Mouse (Mus musculus) retina, adult 2 months (tissue): ENCODE results near the gene Entpd7.

Experiments
- DNase-seq: peaks from one replicate; pipeline ENCODE4 v3.0.0-alpha.2; 2012; ENCODE audit warnings: low read depth, low spot score

The Entpd7 gene

GRCm38 (mm10) chr19:43689419-43690246, at the start of gene Entpd7:
Entpd7 (plus strand) TSS chr19:43689672.
- peak; percentile 85 for DNase-seq

GRCm38 (mm10) chr19:43641833-43642232, 47.6 kb upstream of the Entpd7 start:
- no peak for DNase-seq

GRCm38 (mm10) chr19:43642843-43643242, 46.6 kb upstream of the Entpd7 start:
- no peak for DNase-seq

- DNase-seq, result no peak
Measured at GRCm38 (mm10) chr19:43645508-43645907, 44.0 kb upstream of the Entpd7 start.

- no peak for DNase-seq
Measured at GRCm38 (mm10) chr19:43646852-43647251, 42.6 kb upstream of the Entpd7 start.

- DNase-seq, result no peak
Measured at GRCm38 (mm10) chr19:43647261-43647660, 42.2 kb upstream of the Entpd7 start.

- DNase-seq, result no peak
Measured at GRCm38 (mm10) chr19:43648343-43648742, 41.1 kb upstream of the Entpd7 start.

GRCm38 (mm10) chr19:43651241-43651785, 38.2 kb upstream of the Entpd7 start:
- no peak for DNase-seq

- DNase-seq, result no peak
Measured at GRCm38 (mm10) chr19:43655735-43656492, 33.6 kb upstream of the Entpd7 start.

GRCm38 (mm10) chr19:43659632-43660031, 29.8 kb upstream of the Entpd7 start:
- DNase-seq, result no peak

GRCm38 (mm10) chr19:43660774-43661173, 28.7 kb upstream of the Entpd7 start:
- DNase-seq, result no peak

- DNase-seq, result no peak
Measured at GRCm38 (mm10) chr19:43662176-43662967, 27.1 kb upstream of the Entpd7 start.

- DNase-seq, result no peak
Measured at GRCm38 (mm10) chr19:43663471-43663870, 26.0 kb upstream of the Entpd7 start.

GRCm38 (mm10) chr19:43665441-43666048, 23.9 kb upstream of the Entpd7 start:
- DNase-seq, result no peak

GRCm38 (mm10) chr19:43666661-43667429, 22.6 kb upstream of the Entpd7 start:
- DNase-seq, result no peak

- DNase-seq, result no peak
Measured at GRCm38 (mm10) chr19:43667430-43667809, 22.1 kb upstream of the Entpd7 start.

- DNase-seq, result no peak
Measured at GRCm38 (mm10) chr19:43669136-43669759, 20.2 kb upstream of the Entpd7 start.

GRCm38 (mm10) chr19:43671054-43671453, 18.4 kb upstream of the Entpd7 start:
- DNase-seq, result no peak

- DNase-seq, result no peak
Measured at GRCm38 (mm10) chr19:43673513-43674315, 15.8 kb upstream of the Entpd7 start.
